Mouse (Mus musculus) limb, embryonic 14.5 days (tissue): ENCODE measurements around the gene Top1. TPM values are rescaled to one million over a fixed set of nuclear protein-coding genes. Genes with fewer than 3 reads are reported as not detected.
A peak's percentile ranks its signal among the peaks of the same experiment; 100 is the strongest.

Experiments
- ATAC-seq: fragments of 200-750 bp; cut with Nextera tagmentation; 2 replicates; pipeline ENCODE4 v1.8.0; 2017; ENCODE audit warnings: low read depth, moderate number of reproducible peaks, moderate TSS enrichment; ENCODE audit not compliant: low FRiP score
- DNase-seq: peaks from one replicate; pipeline ENCODE4 v3.0.0-alpha.2; 2015; ENCODE audit warnings: low spot score
- H3K27ac ChIP-seq: fragments of 300-500 bp; sonication (generic); replicated peaks from 2 replicates; pipeline ENCODE4 v1.5.1; 2014; ENCODE audit warnings: low read depth, mild to moderate bottlenecking, low read length, moderate library complexity, mixed read lengths
- H3K27me3 ChIP-seq: fragments of 300-500 bp; sonication (generic); 2 replicates; pipeline ENCODE4 v1.6.1; 2014; ENCODE audit warnings: low read length, mixed read lengths; ENCODE audit not compliant: control insufficient read depth, insufficient read depth
- H3K36me3 ChIP-seq: fragments of 300-500 bp; sonication (generic); 2 replicates; pipeline ENCODE4 v1.6.1; 2014; ENCODE audit warnings: mild to moderate bottlenecking, low read length, moderate library complexity, mixed read lengths; ENCODE audit not compliant: control insufficient read depth, insufficient read depth
- H3K4me1 ChIP-seq: fragments of 300-500 bp; sonication (generic); 2 replicates; pipeline ENCODE4 v1.6.1; 2014; ENCODE audit warnings: antibody characterized with exemption, low read length, mixed read lengths; ENCODE audit not compliant: control insufficient read depth, insufficient read depth
- H3K4me2 ChIP-seq: fragments of 300-500 bp; sonication (generic); replicated peaks from 2 replicates; pipeline ENCODE4 v1.6.1; 2014; ENCODE audit warnings: low read depth, mild to moderate bottlenecking, low read length, moderate library complexity; ENCODE audit not compliant: severe bottlenecking
- H3K4me3 ChIP-seq: fragments of 300-500 bp; sonication (generic); replicated peaks from 2 replicates; pipeline ENCODE4 v1.5.1; 2014; ENCODE audit warnings: low read length
- H3K9ac ChIP-seq: fragments of 300-500 bp; sonication (generic); 2 replicates; pipeline ENCODE4 v1.6.1; 2014; ENCODE audit warnings: mild to moderate bottlenecking, low read depth, low read length, moderate library complexity; ENCODE audit not compliant: severe bottlenecking
- H3K9me3 ChIP-seq: fragments of 300-500 bp; sonication (generic); 2 replicates; pipeline ENCODE4 v1.6.1; 2016; ENCODE audit warnings: low read length; ENCODE audit not compliant: control insufficient read depth
- POLR2A ChIP-seq: fragments of 200-500 bp; IDR thresholded peaks from 2 replicates; pipeline ENCODE4 v1.8.0; 2012; ENCODE audit warnings: inconsistent platforms, mild to moderate bottlenecking, moderate library complexity, borderline replicate concordance; ENCODE audit not compliant: insufficient read depth, insufficient read length; ENCODE audit errors: extremely low read depth
- WGBS: fragments of 180-500 bp; shearing (Covaris S2); extraction: QIAGEN DNeasy Blood & Tissue Kit; methylation state at CpG from one replicate; pipeline ENCODE4 v1.1.7; 2014; 5-methylcytosine and 5-hydroxymethylcytosine counted together
- polyA plus RNA-seq, 2 experiments: library from polyadenylated mRNA; depleted of rRNA in 1 of 2; stranded (reverse) in 1 of 2; unstranded in 1 of 2; fragments of >200 nt; fragmentation: Nextera tagmentation in 1 of 2; extraction: Ambion mirVana in 1 of 2; gene quantifications; 2 replicates each; pipeline versions ENCODE4 v1.2.1 to v1.2.3; 2012 to 2014

The Top1 gene
- polyA plus RNA-seq, 2 experiments, result 46.1 to 65.1 TPM

DNA sequence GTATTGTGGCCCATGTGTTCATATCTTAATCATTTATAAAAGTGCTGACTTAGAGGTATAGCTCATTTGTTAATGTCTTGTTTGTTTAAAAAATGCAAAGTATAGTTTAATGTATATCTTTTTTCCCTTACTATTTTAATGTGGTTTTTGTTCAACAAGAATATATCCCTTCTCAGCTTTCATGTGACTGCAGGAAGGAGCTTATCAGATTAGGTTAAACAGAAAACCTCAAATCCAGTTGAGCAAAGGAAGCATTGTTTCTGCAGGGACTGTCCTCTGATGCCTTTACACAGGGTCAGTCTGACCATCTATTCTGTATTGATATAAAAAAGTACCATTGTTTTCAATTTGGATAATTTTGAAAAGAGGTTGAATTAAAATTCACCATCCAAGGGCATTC lies 57.1 kb downstream of the Top1 start:
- peaks cover 85% of the 10 kb centered on the region for H3K36me3 ChIP-seq
- no peak overlapping the region for H3K27ac ChIP-seq
- H3K9me3 ChIP-seq, result no peaks in the 10 kb centered on the region
- no peaks in the 10 kb centered on the region for H3K4me1 ChIP-seq
- no peak overlapping the region for H3K4me3 ChIP-seq
- no peaks in the 10 kb centered on the region for H3K27me3 ChIP-seq
- no peak overlapping the region for H3K4me2 ChIP-seq
- no peak for DNase-seq
- H3K9ac ChIP-seq, result no peak overlapping the region
- no peak for TF ChIP-seq POLR2A
- no peak for ATAC-seq

GRCm38 (mm10) chr2:160707673-160708072 lies 62.0 kb downstream of the Top1 start:
- Histone ChIP-seq H3K9ac (no peak overlapping the region), H3K36me3 (peaks cover 83% of the 10 kb centered on the region), H3K4me2 (no peak overlapping the region), H3K27ac (no peak overlapping the region), H3K9me3 (no peaks in the 10 kb centered on the region), H3K4me1 (no peaks in the 10 kb centered on the region), H3K4me3 (no peak overlapping the region), H3K27me3 (no peaks in the 10 kb centered on the region)
- 93% methylated on average over 3 of the region's 3 CpGs for WGBS
- DNase-seq (no peak), ATAC-seq (no peak)
- no peak for TF ChIP-seq POLR2A

- Histone ChIP-seq H3K9me3 (no peaks in the 10 kb centered on the region), H3K27ac (no peak overlapping the region), H3K4me2 (no peak overlapping the region), H3K36me3 (peaks cover 89% of the 10 kb centered on the region), H3K4me3 (no peak overlapping the region), H3K4me1 (no peaks in the 10 kb centered on the region), H3K9ac (no peak overlapping the region), H3K27me3 (no peaks in the 10 kb centered on the region)
- ATAC-seq (no peak), DNase-seq (no peak)
- TF ChIP-seq POLR2A, result no peak
- 84% methylated on average over 4 of the region's 4 CpGs for WGBS
These were observed 69.9 kb downstream of the Top1 start for GRCm38 (mm10) chr2:160715463-160716030.

DNA sequence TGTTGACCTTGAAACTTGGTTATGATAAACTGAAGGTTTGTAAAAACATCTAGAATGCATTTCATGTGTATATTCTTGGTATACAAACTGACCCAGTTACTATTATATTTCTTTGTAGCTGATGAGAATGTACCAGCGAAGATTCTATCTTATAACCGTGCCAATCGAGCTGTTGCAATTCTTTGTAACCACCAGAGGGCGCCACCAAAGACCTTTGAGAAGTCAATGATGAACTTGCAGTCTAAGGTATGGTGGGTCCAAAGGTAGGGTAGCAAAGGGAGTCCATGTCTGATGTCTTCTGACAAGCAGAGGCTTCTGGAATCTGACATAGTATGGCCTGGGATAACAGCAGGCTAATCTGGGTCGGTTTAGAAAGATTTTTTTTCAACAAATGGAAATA lies 71.6 kb downstream of the Top1 start:
- no peak for TF ChIP-seq POLR2A
- H3K36me3 ChIP-seq, result peaks cover 90% of the 10 kb centered on the region
- H3K9me3 ChIP-seq, result no peaks in the 10 kb centered on the region
- H3K4me1 ChIP-seq, result no peaks in the 10 kb centered on the region
- no peak overlapping the region for H3K4me3 ChIP-seq
- ATAC-seq, result no peak
- H3K27me3 ChIP-seq, result no peaks in the 10 kb centered on the region
- no peak for DNase-seq
- H3K9ac ChIP-seq, result no peak overlapping the region
- no peak overlapping the region for H3K4me2 ChIP-seq
- no peak overlapping the region for H3K27ac ChIP-seq
- WGBS, result 77% methylated on average over 5 of the region's 5 CpGs

GRCm38 (mm10) chr2:160718811-160719210 lies 73.1 kb downstream of the Top1 start:
- no peak for ATAC-seq
- no peak overlapping the region; the same call in 1 of the 2 replicates for H3K27ac ChIP-seq
- WGBS, result 91% methylated on average over 3 of the region's 3 CpGs
- DNase-seq, result peak; percentile 36
- no peak for TF ChIP-seq POLR2A
- no peak overlapping the region for H3K4me2 ChIP-seq
- H3K4me1 ChIP-seq, result no peaks in the 10 kb centered on the region
- H3K9ac ChIP-seq, result no peak overlapping the region
- H3K27me3 ChIP-seq, result no peaks in the 10 kb centered on the region
- H3K4me3 ChIP-seq, result no peak overlapping the region
- peaks cover 91% of the 10 kb centered on the region for H3K36me3 ChIP-seq
- no peaks in the 10 kb centered on the region for H3K9me3 ChIP-seq

DNA sequence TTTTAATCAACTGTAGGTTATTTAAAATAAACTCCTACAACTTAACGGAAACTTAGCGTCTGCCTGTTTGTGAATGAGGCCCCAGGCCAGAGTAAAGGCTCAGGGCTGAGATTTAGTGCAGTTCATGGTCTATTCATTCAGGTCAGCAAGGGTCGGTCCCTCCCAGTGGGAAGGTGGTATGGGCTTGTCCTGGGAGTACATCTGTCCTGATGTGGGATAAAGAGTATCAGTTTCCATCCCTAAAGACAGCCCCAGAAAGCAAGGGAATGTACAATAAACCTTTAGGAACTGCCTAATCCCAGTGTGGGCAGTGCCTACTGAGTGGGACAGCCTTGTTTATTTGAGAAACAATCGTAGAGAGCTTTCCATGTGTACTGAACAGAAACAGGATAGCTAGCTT lies 77.0 kb downstream of the Top1 start:
- H3K4me1 ChIP-seq, result no peaks in the 10 kb centered on the region
- DNase-seq, result no peak
- H3K27ac ChIP-seq, result no peak overlapping the region
- 88% methylated on average over 4 of the region's 4 CpGs for WGBS
- no peaks in the 10 kb centered on the region for H3K9me3 ChIP-seq
- ATAC-seq, result no peak
- peaks cover 75% of the 10 kb centered on the region for H3K36me3 ChIP-seq
- no peak overlapping the region for H3K9ac ChIP-seq
- H3K4me3 ChIP-seq, result no peak overlapping the region
- no peaks in the 10 kb centered on the region for H3K27me3 ChIP-seq
- no peak for TF ChIP-seq POLR2A
- H3K4me2 ChIP-seq, result no peak overlapping the region
